Mouse (Mus musculus) right cerebral cortex, adult 2 months (tissue): Measurements from ENCODE around the gene Ofd1.

ENCODE experiments used
- DNase-seq, 2 experiments: peaks; one replicate each; pipeline ENCODE4 v3.0.0; 2021 to 2022; ENCODE audit warnings: low spot score in 2 of 2

Gene Ofd1

DNA sequence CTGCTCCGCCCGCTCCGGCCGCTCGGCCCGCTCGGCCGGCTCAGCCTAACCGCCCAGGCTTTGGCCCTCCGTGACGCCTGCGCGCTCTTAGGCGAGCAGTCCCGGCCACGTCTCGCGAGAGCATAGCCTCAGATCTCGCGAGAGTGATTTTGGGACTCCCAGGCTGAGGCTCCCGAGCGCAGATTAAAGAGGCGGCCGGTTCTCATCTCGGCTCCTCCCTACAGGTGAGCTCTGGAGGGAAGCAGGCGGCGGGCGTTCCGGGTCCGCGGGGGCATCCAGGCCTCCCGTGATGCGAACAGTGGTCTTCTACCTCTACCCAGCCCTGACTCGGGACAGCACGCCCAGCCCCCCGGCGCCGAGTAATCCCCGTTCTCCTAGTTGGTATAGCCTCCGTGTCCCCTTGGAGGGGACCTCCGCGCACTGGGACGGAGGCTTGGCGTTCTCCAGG, at the start of gene Ofd1:
Gene Ofd1, minus strand, starts transcription at position 89 of the 448 bp plus-strand sequence.
- DNase-seq, result peak; percentile 81 to 88

DNA sequence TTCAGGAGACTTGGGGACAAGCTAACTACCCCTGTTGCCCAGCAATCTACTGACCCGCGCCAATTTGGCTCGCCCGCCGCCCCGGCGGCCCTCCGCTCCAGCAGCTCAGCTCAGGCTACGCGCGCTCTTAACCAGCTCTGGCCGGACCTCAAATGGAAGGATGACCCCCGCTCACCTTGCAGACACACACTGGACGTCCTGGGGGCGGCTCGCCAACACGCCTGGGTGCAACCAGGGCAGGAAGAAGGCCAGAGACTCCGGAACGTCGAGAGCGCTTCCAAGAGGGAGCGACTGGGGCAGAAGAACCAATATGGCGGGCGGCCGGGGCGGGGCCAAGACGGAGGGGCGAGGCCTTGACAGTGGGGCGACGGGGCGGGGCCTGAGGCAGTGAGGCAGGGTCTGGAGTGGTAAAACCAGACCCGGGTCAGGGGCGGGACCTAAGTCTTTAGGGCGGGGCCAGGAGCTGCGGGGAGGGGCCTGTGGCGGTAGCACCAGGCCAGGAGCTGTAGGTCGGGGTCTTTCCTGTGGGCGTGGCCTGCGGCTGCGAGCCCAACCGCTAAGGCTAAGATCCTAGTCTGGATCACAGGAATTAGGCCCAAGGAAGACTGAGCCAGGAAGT, 39.0 kb upstream of the Ofd1 start, which contains the start of gene Rab9:
Gene Rab9, minus strand, starts transcription at position 503 of the 619 bp plus-strand sequence.
- DNase-seq, result peak; percentile 81 to 85

DNA sequence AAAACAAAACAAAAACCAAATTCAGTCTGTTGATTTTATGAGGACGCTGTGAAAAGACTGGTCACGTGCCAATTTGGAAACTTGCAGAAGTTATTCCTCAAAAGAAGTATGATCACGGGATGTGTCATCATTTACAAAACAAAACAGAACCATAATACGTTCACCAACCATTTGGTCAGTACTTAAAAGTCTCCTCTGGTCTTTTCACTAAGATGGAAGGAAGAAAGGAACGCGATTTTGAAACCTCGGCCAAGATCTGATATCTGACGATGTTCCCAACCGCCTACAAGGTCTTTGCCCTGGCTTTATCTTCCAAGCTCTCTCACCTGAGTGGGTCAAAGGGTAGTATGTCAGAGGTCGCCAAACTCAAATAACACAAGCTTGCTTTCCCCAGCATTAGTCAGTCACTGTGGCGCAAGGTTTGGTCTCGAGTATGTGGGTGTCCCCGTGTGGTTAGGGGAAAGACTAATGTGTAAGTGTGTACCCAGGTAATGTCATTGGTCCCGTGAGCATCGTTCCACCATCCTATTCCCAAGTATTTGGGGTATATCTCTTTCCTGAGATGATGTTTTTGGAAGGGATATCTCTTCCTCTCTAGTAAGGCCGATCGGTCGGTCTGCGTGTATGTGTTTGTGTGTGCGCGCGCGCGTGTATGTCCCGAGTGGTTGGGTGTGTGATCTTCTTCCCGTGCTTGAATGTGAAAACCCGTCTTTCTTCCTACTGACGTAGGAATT, 38.3 kb upstream of the Ofd1 start:
- no peak for DNase-seq

DNA sequence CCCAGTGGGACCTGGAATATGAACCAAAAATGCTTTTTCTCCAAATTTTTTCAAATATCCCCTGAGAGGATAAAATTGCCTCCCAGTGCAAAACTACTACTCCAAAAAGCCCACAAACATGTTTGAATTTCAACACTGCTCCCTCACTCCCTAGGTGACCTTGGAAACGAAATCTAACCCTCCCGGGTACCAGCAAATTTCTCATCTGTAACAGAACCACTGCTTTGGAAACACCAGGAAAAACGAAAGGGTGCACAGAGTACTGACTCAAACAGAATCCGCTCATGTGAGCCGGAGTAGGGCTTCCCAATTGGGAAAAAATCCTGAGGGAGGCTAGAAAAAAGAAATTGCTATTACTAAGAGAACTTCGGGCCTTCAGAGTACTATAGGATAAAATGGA, 36.9 kb upstream of the Ofd1 start:
- no peak for DNase-seq

DNA sequence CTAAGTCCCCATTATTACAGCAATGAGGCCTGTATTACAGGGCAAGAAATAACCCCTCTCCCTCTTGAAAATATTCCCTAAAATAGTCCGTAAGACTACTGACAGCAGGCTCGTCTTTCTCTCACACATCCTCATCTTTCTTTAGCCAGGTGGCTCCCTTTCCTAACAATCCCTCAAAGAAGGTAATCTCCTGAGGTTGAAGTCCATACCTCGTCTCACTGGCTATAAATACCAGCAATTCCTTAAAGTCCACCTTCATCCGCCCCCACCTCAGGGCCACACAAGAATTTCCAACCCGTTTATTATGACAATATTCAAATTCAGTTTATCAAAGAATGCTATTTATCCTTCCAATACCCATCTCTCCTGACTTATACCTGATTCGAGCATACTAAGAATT, 32.1 kb upstream of the Ofd1 start:
- DNase-seq, result no peak

DNA sequence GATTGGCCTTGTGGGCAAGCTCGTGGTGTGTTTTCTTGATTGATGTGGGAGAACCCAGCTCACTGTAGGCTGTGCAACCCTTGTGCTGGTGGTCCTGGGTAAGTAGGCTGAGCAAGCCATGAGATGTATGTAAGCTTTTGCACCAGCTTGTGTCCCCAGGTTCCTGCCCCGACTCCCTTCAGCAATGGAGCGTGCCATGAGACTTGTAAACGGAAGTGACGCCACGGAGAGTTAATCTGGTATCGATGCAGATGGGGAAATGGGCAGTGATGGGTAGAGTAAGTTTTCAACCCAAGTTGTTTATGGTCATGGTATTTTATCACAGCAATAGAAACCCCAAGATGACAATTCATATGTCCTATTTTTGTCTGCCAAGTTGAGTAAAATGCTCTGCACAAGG, 27.8 kb upstream of the Ofd1 start:
- DNase-seq, result no peak

DNA sequence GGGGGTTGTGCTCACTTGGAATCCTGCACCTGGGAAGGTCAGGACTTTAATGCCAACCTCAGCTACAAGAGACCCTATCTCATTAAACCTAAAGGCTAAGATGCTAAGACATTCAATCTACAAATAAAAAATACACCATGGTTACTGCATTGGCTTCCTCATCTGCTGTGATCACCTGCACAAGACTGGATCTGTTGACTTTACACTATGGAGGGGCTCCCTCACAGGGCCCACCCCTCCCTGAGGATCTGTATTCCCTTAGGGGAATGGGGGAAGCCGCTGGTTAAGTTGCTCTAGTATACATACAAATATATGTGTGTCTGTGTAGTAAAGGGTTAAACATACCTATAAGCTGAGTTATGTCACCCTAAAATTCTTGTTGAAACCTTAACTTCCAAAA, 15.0 kb upstream of the Ofd1 start:
- no peak for DNase-seq

DNA sequence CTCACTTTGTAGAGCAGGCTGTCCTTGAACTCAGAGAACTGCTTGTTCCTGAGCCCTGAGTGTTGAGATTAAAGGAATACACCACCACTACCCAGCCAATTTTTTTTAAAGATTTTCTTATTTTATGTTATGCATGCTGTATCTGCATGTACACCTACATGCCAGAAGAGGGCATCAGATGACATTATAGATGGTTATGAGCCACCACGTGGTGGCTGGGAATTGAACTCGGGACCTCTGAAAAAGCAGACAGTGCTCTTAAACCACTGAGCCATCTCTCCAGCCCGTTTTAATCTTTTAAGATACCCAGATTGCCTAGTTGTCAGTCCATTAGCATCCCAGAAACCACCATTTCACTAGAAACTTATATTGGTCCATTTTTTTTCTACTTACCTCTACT, 13.8 kb upstream of the Ofd1 start:
- DNase-seq, result no peak

DNA sequence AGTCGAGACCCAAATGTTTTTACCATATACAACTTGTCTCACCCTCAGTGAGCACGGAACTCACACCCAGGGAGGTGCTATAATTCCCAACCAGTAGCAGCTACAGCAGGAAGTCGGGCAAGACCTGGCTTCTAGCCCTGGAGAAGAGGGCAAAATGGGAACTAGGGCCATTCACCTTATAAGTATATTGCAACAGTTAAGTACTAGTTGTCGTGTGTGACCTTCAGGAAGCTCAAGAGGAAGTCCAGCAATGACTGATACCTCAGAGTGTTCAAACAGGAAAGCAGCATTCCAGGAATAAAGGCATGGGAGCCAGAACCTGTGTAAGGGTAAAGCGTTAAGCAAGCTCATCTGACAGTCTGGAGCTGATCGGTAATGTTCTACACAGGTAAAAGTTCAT, 13.0 kb upstream of the Ofd1 start:
- DNase-seq, result no peak

DNA sequence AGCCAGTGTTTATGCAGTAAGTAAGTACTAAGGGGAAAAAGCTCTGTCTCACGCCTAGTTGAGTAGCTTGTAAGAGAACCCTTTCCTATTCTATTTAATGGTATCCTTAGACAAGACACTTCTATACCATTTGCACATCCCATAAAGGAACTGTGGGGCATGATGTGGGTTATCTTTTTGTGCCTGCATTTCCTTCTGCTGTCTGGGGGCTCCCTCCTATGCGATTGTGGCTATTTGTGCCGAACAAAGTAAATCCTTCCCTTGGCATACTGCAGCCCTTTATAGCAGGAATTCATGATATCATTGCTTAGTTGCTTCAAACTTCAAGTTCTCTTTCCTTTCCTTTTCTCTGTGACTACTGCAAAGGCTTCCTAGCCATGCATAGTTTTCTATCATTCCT, 4.0 kb upstream of the Ofd1 start:
- no peak for DNase-seq

DNA sequence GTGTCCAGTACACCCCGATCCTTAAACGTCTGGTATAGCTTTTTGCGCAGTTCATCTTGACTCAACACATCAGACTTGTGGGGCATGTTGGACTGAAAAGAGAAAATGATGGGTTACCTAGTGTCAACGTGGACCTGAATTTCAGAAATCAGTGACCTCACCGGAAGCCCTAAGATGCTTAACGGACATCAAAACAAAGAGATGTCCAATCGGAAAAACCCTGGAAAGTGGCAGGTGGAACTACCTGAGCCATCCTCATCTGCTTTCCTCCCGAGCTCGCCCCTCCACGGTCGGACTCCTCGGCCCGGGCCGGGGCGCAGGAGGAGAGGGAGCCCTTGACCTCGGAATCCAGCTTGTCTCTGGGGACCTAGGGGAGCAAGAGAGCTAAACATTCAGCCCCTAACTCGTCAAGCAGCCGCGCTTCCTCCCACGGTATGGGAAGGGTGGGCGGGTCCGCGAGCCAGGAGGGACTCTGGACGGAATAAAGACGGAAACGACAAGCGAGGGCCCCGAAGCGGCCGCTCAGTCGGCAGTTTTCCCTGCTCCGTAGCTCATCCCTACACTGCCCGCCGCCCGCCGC, 378 bp downstream of the Ofd1 start, which contains the start of gene Trappc2:
Gene Trappc2, plus strand, starts transcription at position 539 of the 580 bp plus-strand sequence.
- peak in 1 of 2 experiments; percentile 31 for DNase-seq

DNA sequence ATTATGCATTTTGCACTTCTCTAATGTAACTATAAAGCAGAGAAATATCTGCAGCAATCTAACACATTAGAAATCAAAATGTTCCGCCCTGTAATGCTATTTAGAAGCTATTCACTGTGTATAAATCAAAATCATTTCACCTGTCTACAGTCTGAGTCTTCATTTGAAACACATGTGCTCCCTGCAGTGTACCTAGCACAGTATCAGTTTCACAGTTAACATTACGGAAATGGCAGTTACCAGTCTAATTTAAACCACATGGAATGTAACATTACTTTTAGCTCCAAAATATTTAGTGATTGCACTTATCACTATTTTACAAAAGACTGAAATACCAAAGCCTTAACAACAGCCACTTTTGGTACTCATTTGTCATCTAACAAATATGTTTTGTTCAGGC, 5.7 kb downstream of the Ofd1 start:
- DNase-seq, result no peak

DNA sequence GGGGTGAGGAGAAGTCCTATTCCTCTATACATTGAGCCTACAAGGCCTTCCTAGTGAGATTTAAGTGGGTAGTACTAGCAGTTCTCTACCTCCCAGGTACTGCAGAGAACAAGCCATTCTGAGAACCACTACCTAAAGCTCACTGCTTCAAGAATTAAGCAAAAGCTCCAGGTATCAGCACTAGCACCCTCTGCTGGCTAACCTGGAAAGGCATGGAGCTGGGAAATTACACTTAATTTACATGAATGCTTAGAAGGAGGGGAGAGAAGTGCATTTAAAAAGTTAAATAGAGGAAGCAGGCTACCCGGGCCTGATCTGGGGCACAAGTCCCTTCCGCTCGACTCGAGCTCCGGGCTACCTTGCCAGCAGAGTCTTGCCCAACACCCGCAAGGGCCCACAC, 24.3 kb downstream of the Ofd1 start:
- DNase-seq, result peak; percentile 41 to 42

DNA sequence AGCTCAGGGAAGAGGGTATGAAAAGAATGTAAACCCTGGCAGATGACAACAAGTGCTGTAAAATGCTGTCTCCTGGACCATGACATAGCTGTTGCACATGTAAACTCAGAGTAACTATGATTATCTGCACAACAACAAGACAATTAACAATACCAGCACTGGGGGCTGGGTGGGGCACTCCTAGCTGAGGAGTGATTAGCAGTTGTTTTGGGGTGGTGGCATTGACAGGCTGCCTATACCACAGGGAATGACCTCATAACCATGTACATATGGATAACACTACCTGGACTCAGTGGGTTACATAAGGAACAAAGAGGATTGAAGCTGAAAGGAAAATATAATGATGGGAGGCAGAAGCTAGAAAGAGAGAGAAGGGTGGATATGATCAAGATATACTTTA, 32.6 kb downstream of the Ofd1 start:
- no peak for DNase-seq

DNA sequence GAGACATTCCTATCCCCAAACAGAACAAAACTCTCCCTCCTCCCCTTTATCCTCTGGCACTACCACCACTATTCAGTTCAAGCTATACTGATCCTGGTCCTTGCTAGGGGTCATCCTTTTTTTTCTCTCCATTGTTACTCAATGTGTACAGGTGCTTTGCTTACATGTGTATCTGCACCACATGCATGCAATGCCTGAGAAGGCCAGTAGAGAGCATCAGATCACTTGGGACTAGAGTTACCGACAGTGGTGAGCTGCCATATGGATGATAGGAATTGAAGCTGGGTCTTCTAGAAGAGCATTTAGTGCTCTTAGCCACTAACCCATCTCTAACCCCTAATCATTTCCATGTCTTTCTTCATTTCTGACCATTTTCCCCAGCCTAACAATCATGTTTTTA, 46.8 kb downstream of the Ofd1 start:
- DNase-seq, result no peak

DNA sequence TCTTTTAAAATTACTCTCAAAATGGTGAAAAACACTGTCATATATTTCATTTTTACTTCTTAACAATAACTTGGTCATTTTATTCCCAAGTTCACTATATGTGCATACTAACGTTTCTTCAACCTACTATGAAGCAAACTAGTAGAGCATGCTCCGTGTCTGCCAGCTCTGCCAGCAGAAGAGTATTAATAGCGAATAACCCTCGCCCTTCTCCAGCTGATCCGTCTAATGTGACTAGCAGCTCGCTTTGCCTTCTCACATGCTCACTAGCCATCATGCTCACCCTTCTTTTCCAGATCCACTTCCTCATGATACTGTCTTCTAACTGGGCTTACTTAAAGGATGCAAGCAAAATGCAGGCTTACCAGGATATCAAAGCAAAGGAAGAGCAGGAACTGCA, 53.8 kb downstream of the Ofd1 start:
- no peak for DNase-seq

DNA sequence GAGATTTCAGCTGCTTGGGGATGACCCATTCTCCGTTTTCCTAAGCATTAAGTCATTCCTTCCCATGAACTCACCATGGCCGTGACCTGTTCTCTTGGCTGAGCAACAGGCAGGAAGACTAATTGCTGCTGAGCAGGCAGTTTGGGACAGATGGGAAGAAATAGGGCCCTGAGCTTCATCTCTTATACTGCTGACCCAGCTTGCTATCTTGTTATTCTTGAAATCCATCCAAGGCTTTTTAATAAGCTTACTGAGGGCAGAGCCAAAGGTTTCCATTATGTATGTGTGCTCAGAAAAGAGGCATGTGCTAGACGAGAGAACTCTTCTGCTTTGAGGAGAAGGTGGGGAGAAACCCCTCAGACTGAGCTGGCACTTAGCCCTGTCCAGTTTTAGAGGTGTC, 55.6 kb downstream of the Ofd1 start:
- DNase-seq, result no peak

DNA sequence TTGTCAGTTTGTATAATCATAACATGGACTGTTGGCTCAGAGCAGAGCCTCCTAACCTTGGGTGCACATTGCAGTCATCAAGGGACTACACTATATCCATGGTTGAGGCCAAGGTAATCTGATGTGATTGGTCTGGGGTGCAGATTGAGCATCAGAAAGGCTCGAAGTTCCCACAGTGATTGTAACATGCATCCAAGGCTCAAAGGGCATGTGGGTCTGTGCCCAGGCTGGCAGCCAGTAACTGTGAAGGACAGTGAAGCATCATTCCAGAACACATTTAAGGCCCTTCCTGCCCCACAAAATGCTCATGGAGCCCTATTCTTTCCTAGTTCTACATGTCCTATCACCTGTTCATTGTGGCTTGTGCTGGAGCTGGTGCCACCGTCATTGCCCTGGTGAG, 56.9 kb downstream of the Ofd1 start:
- DNase-seq, result no peak

DNA sequence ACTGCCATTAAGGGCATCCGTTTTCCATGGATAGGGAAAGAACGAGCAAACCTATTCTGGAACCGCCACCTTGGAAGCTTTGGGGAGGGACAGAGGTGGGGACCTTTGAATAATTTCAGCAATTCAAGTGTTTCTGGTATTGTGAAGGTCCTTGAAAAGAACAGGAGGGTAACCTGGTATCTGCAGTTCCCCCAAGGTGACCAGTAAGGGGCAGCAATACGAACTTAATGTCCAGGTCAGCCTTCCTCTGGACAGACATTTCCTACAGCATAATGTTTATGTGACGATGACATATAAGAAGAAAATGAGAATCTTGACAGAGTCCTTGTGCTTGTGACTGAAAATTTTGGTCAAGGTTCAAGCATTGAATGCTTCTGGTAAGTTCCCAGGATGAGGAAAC, 61.9 kb downstream of the Ofd1 start:
- no peak for DNase-seq

DNA sequence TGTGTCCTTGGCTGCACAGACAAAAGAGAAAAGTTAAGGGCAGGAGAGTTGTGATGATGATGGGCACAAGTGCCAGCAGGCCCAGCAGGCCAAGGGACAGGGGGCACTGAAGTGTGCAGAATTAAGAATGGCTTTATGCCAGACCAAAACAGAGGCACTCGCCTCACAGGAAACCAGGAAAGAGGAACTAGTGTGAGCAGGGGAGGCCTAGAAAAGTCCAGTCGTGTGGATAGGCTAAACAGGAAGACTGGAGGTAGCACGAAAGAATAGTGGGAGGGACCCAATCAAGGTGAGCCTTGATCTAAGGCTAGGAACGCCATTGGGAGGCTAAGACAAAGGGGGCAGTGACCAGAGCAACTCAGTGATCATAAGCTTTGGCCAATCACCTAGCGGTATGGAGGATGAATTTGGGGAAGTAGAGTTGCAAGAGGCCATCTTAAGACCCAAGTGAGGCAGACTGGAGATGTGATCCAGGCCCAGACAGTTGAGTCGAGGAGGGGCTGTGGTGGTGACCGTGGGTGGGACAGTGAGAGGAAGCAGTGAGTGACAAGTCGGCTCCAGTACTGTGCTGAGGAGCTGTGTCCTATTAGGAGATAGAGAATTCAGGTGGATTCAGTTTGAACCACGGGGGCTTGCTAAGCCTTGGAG, 63.7 kb downstream of the Ofd1 start:
- no peak for DNase-seq

DNA sequence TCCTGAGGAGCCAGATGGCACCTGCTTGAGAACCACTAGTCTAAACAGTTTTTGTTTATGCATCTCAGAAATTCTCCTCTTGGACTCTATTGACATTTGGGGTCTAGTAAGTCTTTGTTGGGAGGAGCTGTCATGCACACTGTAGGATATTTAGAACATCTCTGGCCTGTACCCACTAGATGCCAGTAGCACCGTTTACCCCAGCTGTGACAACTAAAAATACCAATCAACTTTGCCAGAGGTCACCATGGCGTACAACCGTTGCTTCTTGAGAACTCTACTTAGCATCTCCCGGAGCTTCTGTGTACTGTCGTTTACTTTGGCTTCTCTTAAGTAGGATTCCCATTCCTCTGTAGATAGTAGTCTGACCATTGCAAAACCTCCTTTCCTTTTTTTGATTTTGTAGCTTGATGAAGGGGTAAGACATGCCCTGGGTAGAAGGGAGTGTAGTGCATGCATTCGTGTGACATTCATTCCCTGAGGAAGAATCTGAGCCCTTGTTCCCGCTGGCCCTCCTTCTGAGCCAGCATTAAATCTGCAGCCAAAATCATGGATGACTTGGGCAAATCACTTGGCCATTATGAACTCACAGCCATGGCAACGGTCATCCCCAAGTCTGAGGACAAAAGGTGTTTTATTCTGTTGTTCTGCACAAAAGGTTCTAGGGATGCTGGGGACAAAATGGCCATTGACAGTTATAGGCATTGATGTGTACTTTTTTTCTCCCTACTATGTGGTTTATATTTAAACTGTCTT, 74.9 kb downstream of the Ofd1 start:
- DNase-seq, result no peak

DNA sequence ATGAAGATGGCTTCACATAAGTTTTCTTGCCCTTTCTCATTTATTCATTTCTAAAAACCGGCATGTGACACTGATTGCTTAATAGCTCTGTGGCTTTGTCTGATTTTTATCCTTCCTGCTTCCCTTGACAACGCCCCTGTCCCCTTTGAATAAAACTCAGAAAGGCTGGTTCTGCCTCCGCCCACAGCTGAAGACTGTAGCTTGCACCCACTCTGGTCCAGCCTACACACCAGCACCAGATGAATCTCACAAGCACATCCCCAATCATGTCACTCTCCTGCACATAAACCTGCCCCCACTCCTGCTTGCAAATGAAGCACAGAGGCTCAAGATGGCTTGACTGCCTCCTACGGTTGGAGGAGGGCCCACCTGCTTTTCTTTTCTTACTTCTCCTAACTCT, 80.0 kb downstream of the Ofd1 start:
- DNase-seq, result peak; percentile 60 to 66
